Mouse (Mus musculus): ENCODE results near the gene Mcm5. TPM values are rescaled to one million over a fixed set of nuclear protein-coding genes. Genes with fewer than 3 reads are reported as not detected.

The Mcm5 gene
- polyA plus RNA-seq, 1 experiment from 2014 or later: 83.0 TPM

- peak; percentile 84 for DNase-seq (ENCODE audit: low spot score)
- H3K4me1 ChIP-seq (ENCODE audit: control insufficient read depth, insufficient read depth, low read length): 0 out of 2 replicates have a peak, but pooled peaks cover 2% of the 10 kb centered on the region
- no peak overlapping the region for H3K4me2 ChIP-seq (ENCODE audit: low read length)
- H3K36me3 ChIP-seq (ENCODE audit: control insufficient read depth, insufficient read depth, low read length): no peaks in the 10 kb centered on the region
- no peaks in the 10 kb centered on the region for H3K9me3 ChIP-seq (replicated peaks; ENCODE audit: control insufficient read depth, low read length)
- H3K9ac ChIP-seq (ENCODE audit: low read length): no peak overlapping the region
- no peak for ATAC-seq
- no peaks in the 10 kb centered on the region for H3K27me3 ChIP-seq (replicated peaks; ENCODE audit: control insufficient read depth, insufficient read depth, low read length)
- 29% methylated on average over 6 of the region's 6 CpGs for WGBS
- H3K27ac ChIP-seq (ENCODE audit: low read depth, low read length): peak overlapping the region; percentile 44; the same call in 1 of the 2 replicates
- no peak overlapping the region for H3K4me3 ChIP-seq (ENCODE audit: low read depth, low read length)
Measured at GRCm38 (mm10) chr8:75088989-75089881, 20.1 kb upstream of the Mcm5 start.

- no peak for ATAC-seq
- Histone ChIP-seq H3K9ac (ENCODE audit: low read length) (no peak overlapping the region), H3K4me1 (ENCODE audit: control insufficient read depth, insufficient read depth, low read length) (0 out of 2 replicates have a peak, but pooled peaks cover 2% of the 10 kb centered on the region), H3K4me2 (ENCODE audit: low read length) (no peak overlapping the region), H3K27ac (ENCODE audit: low read depth, low read length) (no peak overlapping the region), H3K36me3 (ENCODE audit: control insufficient read depth, insufficient read depth, low read length) (no peaks in the 10 kb centered on the region), H3K4me3 (ENCODE audit: low read depth, low read length) (no peak overlapping the region), H3K9me3 (replicated peaks; ENCODE audit: control insufficient read depth, low read length) (no peaks in the 10 kb centered on the region), H3K27me3 (replicated peaks; ENCODE audit: control insufficient read depth, insufficient read depth, low read length) (no peaks in the 10 kb centered on the region)
- no peak for DNase-seq (ENCODE audit: low spot score)
- WGBS: 84% methylated on average over 4 of the region's 4 CpGs
Measured at GRCm38 (mm10) chr8:75090781-75091365, 18.5 kb upstream of the Mcm5 start.

GRCm38 (mm10) chr8:75093399-75094156 is 15.8 kb upstream of the Mcm5 start, which contains the start of gene Hmox1:
Gene Hmox1 (plus strand): TSS chr8:75093621.
- Histone ChIP-seq H3K4me2 (ENCODE audit: low read length) (peak within 1 kb of the TSS; percentile 88), H3K27me3 (replicated peaks; ENCODE audit: control insufficient read depth, insufficient read depth, low read length) (no peaks in the 10 kb centered on the region), H3K27ac (ENCODE audit: low read depth, low read length) (no peak within 1 kb of the TSS), H3K9me3 (replicated peaks; ENCODE audit: control insufficient read depth, low read length) (no peaks in the 10 kb centered on the region), H3K4me1 (ENCODE audit: control insufficient read depth, insufficient read depth, low read length) (0 out of 2 replicates have a peak, but pooled peaks cover 2% of the 10 kb centered on the region), H3K4me3 (ENCODE audit: low read depth, low read length) (peak within 1 kb of the TSS; percentile 44), H3K9ac (ENCODE audit: low read length) (peak within 1 kb of the TSS; percentile 65), H3K36me3 (ENCODE audit: control insufficient read depth, insufficient read depth, low read length) (no peaks in the 10 kb centered on the region)
- under 1% methylated on average over 36 of the region's 36 CpGs for WGBS
- DNase-seq (ENCODE audit: low spot score) (peak; percentile 92), ATAC-seq (peak; percentile 94)

GRCm38 (mm10) chr8:75102956-75103355 is 6.4 kb upstream of the Mcm5 start:
- Histone ChIP-seq H3K27me3 (replicated peaks; ENCODE audit: control insufficient read depth, insufficient read depth, low read length) (no peaks in the 10 kb centered on the region), H3K9ac (ENCODE audit: low read length) (no peak overlapping the region), H3K9me3 (replicated peaks; ENCODE audit: control insufficient read depth, low read length) (no peaks in the 10 kb centered on the region), H3K36me3 (ENCODE audit: control insufficient read depth, insufficient read depth, low read length) (no peaks in the 10 kb centered on the region), H3K27ac (ENCODE audit: low read depth, low read length) (no peak overlapping the region), H3K4me2 (ENCODE audit: low read length) (no peak overlapping the region), H3K4me1 (ENCODE audit: control insufficient read depth, insufficient read depth, low read length) (no peaks in the 10 kb centered on the region), H3K4me3 (ENCODE audit: low read depth, low read length) (no peak overlapping the region)
- 93% methylated on average over 4 of the region's 4 CpGs for WGBS
- ATAC-seq (no peak), DNase-seq (ENCODE audit: low spot score) (no peak)

- DNase-seq (ENCODE audit: low spot score) (no peak), ATAC-seq (no peak)
- H3K4me3 ChIP-seq (ENCODE audit: low read depth, low read length): no peak overlapping the region
- no peak overlapping the region for H3K27ac ChIP-seq (ENCODE audit: low read depth, low read length)
- no peak overlapping the region for H3K4me2 ChIP-seq (ENCODE audit: low read length)
- no peak overlapping the region for H3K9ac ChIP-seq (ENCODE audit: low read length)
- H3K4me1 ChIP-seq (ENCODE audit: control insufficient read depth, insufficient read depth, low read length): no peaks in the 10 kb centered on the region
- no peaks in the 10 kb centered on the region for H3K27me3 ChIP-seq (replicated peaks; ENCODE audit: control insufficient read depth, insufficient read depth, low read length)
- no peaks in the 10 kb centered on the region for H3K9me3 ChIP-seq (replicated peaks; ENCODE audit: control insufficient read depth, low read length)
- H3K36me3 ChIP-seq (ENCODE audit: control insufficient read depth, insufficient read depth, low read length): no peaks in the 10 kb centered on the region
- 56% methylated on average over 8 of the region's 8 CpGs for WGBS
Measured at GRCm38 (mm10) chr8:75103376-75103878, 5.9 kb upstream of the Mcm5 start.

GRCm38 (mm10) chr8:75108527-75109235 is 688 bp upstream of the Mcm5 start:
- Histone ChIP-seq H3K4me2 (ENCODE audit: low read length) (peak overlapping the region; percentile 80), H3K4me3 (ENCODE audit: low read depth, low read length) (peak overlapping the region; percentile 65), H3K27me3 (replicated peaks; ENCODE audit: control insufficient read depth, insufficient read depth, low read length) (no peaks in the 10 kb centered on the region), H3K9ac (ENCODE audit: low read length) (peak overlapping the region; percentile 79), H3K27ac (ENCODE audit: low read depth, low read length) (peak overlapping the region; percentile 74), H3K36me3 (ENCODE audit: control insufficient read depth, insufficient read depth, low read length) (peaks cover 15% of the 10 kb centered on the region), H3K4me1 (ENCODE audit: control insufficient read depth, insufficient read depth, low read length) (peaks cover 7% of the 10 kb centered on the region; the same call in 1 of the 2 replicates), H3K9me3 (replicated peaks; ENCODE audit: control insufficient read depth, low read length) (no peaks in the 10 kb centered on the region)
- peak; percentile 85 for DNase-seq (ENCODE audit: low spot score)
- WGBS: under 1% methylated on average over 9 of the region's 9 CpGs
- peak; percentile 78 for ATAC-seq

- Histone ChIP-seq H3K27me3 (replicated peaks; ENCODE audit: control insufficient read depth, insufficient read depth, low read length) (no peaks in the 10 kb centered on the region), H3K27ac (ENCODE audit: low read depth, low read length) (no peak overlapping the region), H3K4me1 (ENCODE audit: control insufficient read depth, insufficient read depth, low read length) (peaks cover 7% of the 10 kb centered on the region; the same call in 1 of the 2 replicates), H3K9me3 (replicated peaks; ENCODE audit: control insufficient read depth, low read length) (no peaks in the 10 kb centered on the region), H3K4me3 (ENCODE audit: low read depth, low read length) (peak overlapping the region; percentile 65), H3K36me3 (ENCODE audit: control insufficient read depth, insufficient read depth, low read length) (peaks cover 28% of the 10 kb centered on the region), H3K9ac (ENCODE audit: low read length) (peak overlapping the region; percentile 72), H3K4me2 (ENCODE audit: low read length) (peak overlapping the region; percentile 80)
- 22% methylated on average over 13 of the region's 13 CpGs for WGBS
- DNase-seq (ENCODE audit: low spot score): no peak
- no peak for ATAC-seq
Measured at GRCm38 (mm10) chr8:75110093-75110492, 724 bp downstream of the Mcm5 start.

GRCm38 (mm10) chr8:75118505-75118904 is 9.1 kb downstream of the Mcm5 start:
- H3K9ac ChIP-seq (ENCODE audit: low read length): no peak overlapping the region
- no peaks in the 10 kb centered on the region for H3K4me1 ChIP-seq (ENCODE audit: control insufficient read depth, insufficient read depth, low read length)
- H3K27me3 ChIP-seq (replicated peaks; ENCODE audit: control insufficient read depth, insufficient read depth, low read length): no peaks in the 10 kb centered on the region
- no peak overlapping the region for H3K4me3 ChIP-seq (ENCODE audit: low read depth, low read length)
- H3K9me3 ChIP-seq (replicated peaks; ENCODE audit: control insufficient read depth, low read length): no peaks in the 10 kb centered on the region
- no peak for ATAC-seq
- peaks cover 85% of the 10 kb centered on the region for H3K36me3 ChIP-seq (ENCODE audit: control insufficient read depth, insufficient read depth, low read length)
- WGBS: 78% methylated on average over 1 of the region's 1 CpGs
- H3K4me2 ChIP-seq (ENCODE audit: low read length): no peak overlapping the region
- no peak overlapping the region for H3K27ac ChIP-seq (ENCODE audit: low read depth, low read length)
- no peak for DNase-seq (ENCODE audit: low spot score)

Measured in forebrain, embryonic 14.5 days (tissue).